Comparison of ENCODE assay signal across 8 mouse cellular contexts in the genomic region with DNA sequence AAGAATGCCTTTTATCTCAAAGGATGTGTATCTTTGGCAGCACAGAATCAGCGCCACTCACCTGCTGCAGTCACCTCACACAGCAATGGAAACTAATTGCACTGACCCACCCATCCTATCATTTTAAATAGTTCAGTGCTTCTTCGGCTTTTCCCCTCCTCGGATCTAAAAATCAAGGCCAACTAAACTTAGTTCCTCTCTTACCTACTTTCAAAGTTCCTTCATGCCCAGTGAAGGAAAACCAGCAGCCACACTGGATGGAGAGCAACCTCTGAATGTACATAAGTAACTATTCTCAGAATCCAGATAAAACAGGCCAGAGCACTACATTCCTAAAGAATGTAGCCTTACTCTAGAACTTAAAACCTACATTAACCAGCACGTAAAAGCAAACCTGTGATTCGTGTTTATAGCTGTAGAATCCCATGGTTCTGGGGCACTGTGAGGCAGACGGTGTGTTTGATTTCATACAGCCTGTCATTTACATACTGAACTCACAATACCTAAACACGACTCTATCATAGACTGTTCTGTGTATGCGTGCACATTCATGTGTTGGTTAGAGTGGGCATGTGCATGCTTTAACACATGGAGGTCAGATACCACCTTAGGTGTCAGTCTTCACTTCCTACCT. TPM values are rescaled to one million over a fixed set of nuclear protein-coding genes. Genes with fewer than 3 reads are reported as not detected.
DNase-seq lines count a peak whose midpoint lies in the region; ATAC-seq lines count a peak whose summit lies in the region.

No protein-coding gene starts in this region.

- peaks cover 26% of the 10 kb centered on the region; the same call in 1 of the 2 replicates for H3K36me3 ChIP-seq in lung, embryonic 15.5 days
- H3K36me3 ChIP-seq in forebrain, embryonic 12.5 days (replicated peaks), result peaks cover 31% of the 10 kb centered on the region
- peaks cover 6% of the 10 kb centered on the region for H3K36me3 ChIP-seq in limb, embryonic 11.5 days (ENCODE audit: control insufficient read depth, insufficient read depth, low read length)
- H3K36me3 ChIP-seq in neural tube, embryonic 14.5 days (ENCODE audit: control insufficient read depth, insufficient read depth, low read length), result peaks cover 2% of the 10 kb centered on the region; the same call in 1 of the 2 replicates

- 86% methylated on average over 8 of the region's 8 CpGs for WGBS in lung, embryonic 15.5 days
- 91% methylated on average over 8 of the region's 8 CpGs for WGBS in forebrain, embryonic 12.5 days
- 91% methylated on average over 8 of the region's 8 CpGs for WGBS in limb, embryonic 11.5 days
- WGBS in neural tube, embryonic 14.5 days, result 87% methylated on average over 8 of the region's 8 CpGs

- no peak for ATAC-seq in lung, embryonic 15.5 days (ENCODE audit: borderline replicate concordance, extremely low read depth, low FRiP score, low TSS enrichment)
- no peak for ATAC-seq in forebrain, embryonic 12.5 days (ENCODE audit: low FRiP score)
- no peak for ATAC-seq in limb, embryonic 11.5 days (ENCODE audit: insufficient number of reproducible peaks, low FRiP score, low TSS enrichment, low read depth)
- ATAC-seq in neural tube, embryonic 14.5 days (ENCODE audit: low read depth), result no peak

- peak overlapping the region; percentile 87 for H3K4me3 ChIP-seq in lung, embryonic 15.5 days
- peak overlapping the region; percentile 81 for H3K4me3 ChIP-seq in forebrain, embryonic 12.5 days (replicated peaks)
- H3K4me3 ChIP-seq in limb, embryonic 11.5 days (ENCODE audit: low read depth, low read length), result peak overlapping the region; percentile 89
- H3K4me3 ChIP-seq in neural tube, embryonic 14.5 days (ENCODE audit: low read depth, low read length), result peak overlapping the region; percentile 62; the same call in 1 of the 2 replicates

- H3K9ac ChIP-seq in lung, embryonic 15.5 days, result peak overlapping the region; percentile 59
- peak overlapping the region; percentile 87 for H3K9ac ChIP-seq in forebrain, embryonic 12.5 days
- no peak overlapping the region; the same call in 1 of the 2 replicates for H3K9ac ChIP-seq in limb, embryonic 11.5 days (ENCODE audit: low read length)
- H3K9ac ChIP-seq in neural tube, embryonic 14.5 days (replicated peaks; ENCODE audit: low read depth, low read length), result no peak overlapping the region; the same call in 1 of the 2 replicates

- peak overlapping the region; percentile 74 for H3K4me2 ChIP-seq in lung, embryonic 15.5 days
- peak overlapping the region; percentile 83 for H3K4me2 ChIP-seq in forebrain, embryonic 12.5 days
- H3K4me2 ChIP-seq in limb, embryonic 11.5 days (ENCODE audit: low read depth, severe bottlenecking), result peak overlapping the region; percentile 77
- H3K4me2 ChIP-seq in neural tube, embryonic 14.5 days (ENCODE audit: low read depth, low read length), result peak overlapping the region; percentile 63

- peaks cover 38% of the 10 kb centered on the region for H3K4me1 ChIP-seq in lung, embryonic 15.5 days
- H3K4me1 ChIP-seq in forebrain, embryonic 12.5 days, result peaks cover 47% of the 10 kb centered on the region
- peaks cover 19% of the 10 kb centered on the region for H3K4me1 ChIP-seq in limb, embryonic 11.5 days (ENCODE audit: control insufficient read depth, insufficient read depth, low read length)
- H3K4me1 ChIP-seq in neural tube, embryonic 14.5 days (ENCODE audit: control insufficient read depth, insufficient read depth, low read length), result peaks cover 11% of the 10 kb centered on the region

- H3K9me3 ChIP-seq in lung, embryonic 15.5 days, result no peaks in the 10 kb centered on the region
- no peaks in the 10 kb centered on the region for H3K9me3 ChIP-seq in forebrain, embryonic 12.5 days
- no peaks in the 10 kb centered on the region for H3K9me3 ChIP-seq in limb, embryonic 11.5 days (ENCODE audit: control insufficient read depth, low read length)
- no peaks in the 10 kb centered on the region for H3K9me3 ChIP-seq in neural tube, embryonic 14.5 days (ENCODE audit: control insufficient read depth, low read length)

- DNase-seq in lung, postnatal 10 days, result no peak
- no peak for DNase-seq in limb, embryonic 11.5 days (ENCODE audit: low spot score)
- DNase-seq in urinary bladder, adult 2 months (ENCODE audit: low spot score), result no peak
- no peak for DNase-seq in frontal cortex, postnatal 10 days (ENCODE audit: low spot score in 2 of 2)
- DNase-seq in embryo, embryonic 10.5 days (ENCODE audit: low spot score), result no peak

- no peaks in the 10 kb centered on the region for H3K27me3 ChIP-seq in lung, embryonic 15.5 days
- no peaks in the 10 kb centered on the region for H3K27me3 ChIP-seq in forebrain, embryonic 12.5 days
- no peaks in the 10 kb centered on the region for H3K27me3 ChIP-seq in limb, embryonic 11.5 days (ENCODE audit: control insufficient read depth, insufficient read depth, low read length)
- no peaks in the 10 kb centered on the region for H3K27me3 ChIP-seq in neural tube, embryonic 14.5 days (ENCODE audit: control insufficient read depth, insufficient read depth, low read length)

- no peak overlapping the region; the same call in 1 of the 2 replicates for H3K27ac ChIP-seq in lung, embryonic 15.5 days
- H3K27ac ChIP-seq in forebrain, embryonic 12.5 days, result no peak overlapping the region
- no peak overlapping the region for H3K27ac ChIP-seq in limb, embryonic 11.5 days (replicated peaks; ENCODE audit: low read depth, low read length)
- H3K27ac ChIP-seq in neural tube, embryonic 14.5 days (ENCODE audit: low read depth, low read length), result no peak overlapping the region; the same call in 1 of the 2 replicates

RNA-seq across cellular contexts. Expression of a gene that starts 0.9 kb away (rescaled TPM):
- 190 and 191 TPM in 2 replicates for polyA plus RNA-seq in lung, embryonic 15.5 days (2015; fragmentation: Nextera tagmentation; extraction: Ambion mirVana)
- polyA plus RNA-seq in forebrain, embryonic 12.5 days (2016; fragmentation: Nextera tagmentation; extraction: Ambion mirVana), result 288 and 299 TPM in 2 replicates
- polyA plus RNA-seq in limb, embryonic 11.5 days (2014; fragmentation: Nextera tagmentation; extraction: Ambion mirVana), result 261 and 262 TPM in 2 replicates
- polyA plus RNA-seq in neural tube, embryonic 14.5 days (2014; fragmentation: Nextera tagmentation; extraction: Ambion mirVana), result 73.8 and 111 TPM in 2 replicates
- 21.8 and 24.8 TPM in 2 replicates for polyA plus RNA-seq in urinary bladder, adult 2 months (2012; rRNA removed)

RNA-seq across cellular contexts. Expression of a gene that starts 3.9 kb away (rescaled TPM):
- polyA plus RNA-seq in lung, embryonic 15.5 days (2015; fragmentation: Nextera tagmentation; extraction: Ambion mirVana), result 90.3 and 93.7 TPM in 2 replicates
- 59.8 and 60.2 TPM in 2 replicates for polyA plus RNA-seq in forebrain, embryonic 12.5 days (2016; fragmentation: Nextera tagmentation; extraction: Ambion mirVana)
- 82.0 and 86.3 TPM in 2 replicates for polyA plus RNA-seq in limb, embryonic 11.5 days (2014; fragmentation: Nextera tagmentation; extraction: Ambion mirVana)
- polyA plus RNA-seq in neural tube, embryonic 14.5 days (2014; fragmentation: Nextera tagmentation; extraction: Ambion mirVana), result 65.2 and 71.2 TPM in 2 replicates
- polyA plus RNA-seq in urinary bladder, adult 2 months (2012; rRNA removed), result 41.1 and 46.9 TPM in 2 replicates

RNA-seq across cellular contexts. Expression of a gene that starts 41.6 kb away (rescaled TPM):
- polyA plus RNA-seq in lung, embryonic 15.5 days (2015; fragmentation: Nextera tagmentation; extraction: Ambion mirVana), result 32.4 and 35.8 TPM in 2 replicates
- polyA plus RNA-seq in forebrain, embryonic 12.5 days (2016; fragmentation: Nextera tagmentation; extraction: Ambion mirVana), result 53.0 and 55.3 TPM in 2 replicates
- 50.4 and 56.9 TPM in 2 replicates for polyA plus RNA-seq in limb, embryonic 11.5 days (2014; fragmentation: Nextera tagmentation; extraction: Ambion mirVana)
- 45.4 and 48.4 TPM in 2 replicates for polyA plus RNA-seq in neural tube, embryonic 14.5 days (2014; fragmentation: Nextera tagmentation; extraction: Ambion mirVana)
- 41.3 and 43.4 TPM in 2 replicates for polyA plus RNA-seq in urinary bladder, adult 2 months (2012; rRNA removed)

RNA-seq across cellular contexts. Expression of a gene that starts 41.6 kb away (rescaled TPM):
- polyA plus RNA-seq in lung, embryonic 15.5 days (2015; fragmentation: Nextera tagmentation; extraction: Ambion mirVana), result 49.1 and 50.0 TPM in 2 replicates
- 63.6 and 64.0 TPM in 2 replicates for polyA plus RNA-seq in forebrain, embryonic 12.5 days (2016; fragmentation: Nextera tagmentation; extraction: Ambion mirVana)
- polyA plus RNA-seq in limb, embryonic 11.5 days (2014; fragmentation: Nextera tagmentation; extraction: Ambion mirVana), result 74.0 and 74.4 TPM in 2 replicates
- polyA plus RNA-seq in neural tube, embryonic 14.5 days (2014; fragmentation: Nextera tagmentation; extraction: Ambion mirVana), result 59.2 and 60.6 TPM in 2 replicates
- 24.8 and 25.6 TPM in 2 replicates for polyA plus RNA-seq in urinary bladder, adult 2 months (2012; rRNA removed)

Comparison
In these comparisons a context has a peak if more than half of its experiments do, and no peak if none do; other contexts are left out.
1. H3K9ac ChIP-seq: peak in lung, embryonic 15.5 days (single experiment) and forebrain, embryonic 12.5 days (single experiment); none in limb, embryonic 11.5 days (single experiment) and neural tube, embryonic 14.5 days (single experiment).
2. Peak in every context shown above with its lines, with median percentiles within 50 percentile points of each other: H3K4me2 ChIP-seq and H3K4me3 ChIP-seq.